Mouse (Mus musculus): ENCODE measurements around the gene Mgll.

Mgll gene

DNA sequence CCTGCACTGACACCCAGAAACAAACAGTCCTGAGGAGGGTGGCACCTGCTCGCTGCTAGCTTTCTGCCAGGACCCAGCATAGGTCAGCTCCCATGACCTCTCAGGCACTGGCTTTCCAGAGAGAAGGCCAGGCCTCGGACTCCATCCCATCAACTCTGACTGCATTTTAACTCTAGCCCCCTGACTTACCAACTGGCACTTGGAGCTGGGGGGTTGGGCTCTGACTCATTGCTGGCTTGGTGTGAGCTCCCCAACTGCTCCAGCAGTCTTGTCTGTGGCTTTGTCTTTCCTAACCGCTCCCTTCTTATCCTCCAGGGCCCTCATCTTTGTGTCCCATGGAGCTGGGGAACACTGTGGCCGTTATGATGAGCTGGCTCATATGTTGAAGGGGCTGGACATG is 40.1 kb downstream of the Mgll start:
- TF ChIP-seq CTCF (conservative IDR thresholded peaks at IDR 0.05; ENCODE audit: low read length) (no peak), NANOG (IDR thresholded peaks at IDR 0.05; ENCODE audit: borderline replicate concordance, low read length) (no peak), POU5F1 (IDR thresholded peaks at IDR 0.05; ENCODE audit: borderline replicate concordance, low read length) (no peak)
- Histone ChIP-seq H3K27me3 (ENCODE audit: insufficient read depth, low read length) (peaks cover 28% of the 10 kb centered on the region), H3K4me1 (replicated peaks; ENCODE audit: low read depth, low read length) (peaks cover 11% of the 10 kb centered on the region; the same call in 1 of the 2 replicates), H3K9me3 (ENCODE audit: low read length) (no peaks in the 10 kb centered on the region), H3K36me3 (ENCODE audit: insufficient read depth, low read length) (no peaks in the 10 kb centered on the region), H3K4me3 (replicated peaks; ENCODE audit: low read length) (no peak overlapping the region)

DNA sequence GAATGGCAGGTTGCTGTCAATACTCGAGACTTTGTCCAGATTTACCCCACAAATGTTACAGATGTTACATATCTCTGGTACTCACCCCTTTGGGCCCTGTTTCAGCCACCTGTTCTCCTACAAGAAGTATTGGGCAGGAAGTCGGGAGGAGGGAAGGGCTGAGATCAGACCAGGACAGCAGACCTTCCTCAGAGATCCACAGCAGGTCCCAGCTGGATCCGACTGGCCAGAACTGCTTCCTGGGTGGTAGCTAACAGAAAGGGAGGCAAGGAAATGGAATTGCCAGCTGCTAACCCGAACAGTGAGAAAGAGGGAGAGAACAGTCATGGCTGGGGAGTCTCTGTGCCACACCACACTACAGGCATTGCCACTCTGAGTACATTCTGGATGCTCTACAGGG is 43.5 kb downstream of the Mgll start:
- no peaks in the 10 kb centered on the region for H3K36me3 ChIP-seq (ENCODE audit: insufficient read depth, low read length)

DNA sequence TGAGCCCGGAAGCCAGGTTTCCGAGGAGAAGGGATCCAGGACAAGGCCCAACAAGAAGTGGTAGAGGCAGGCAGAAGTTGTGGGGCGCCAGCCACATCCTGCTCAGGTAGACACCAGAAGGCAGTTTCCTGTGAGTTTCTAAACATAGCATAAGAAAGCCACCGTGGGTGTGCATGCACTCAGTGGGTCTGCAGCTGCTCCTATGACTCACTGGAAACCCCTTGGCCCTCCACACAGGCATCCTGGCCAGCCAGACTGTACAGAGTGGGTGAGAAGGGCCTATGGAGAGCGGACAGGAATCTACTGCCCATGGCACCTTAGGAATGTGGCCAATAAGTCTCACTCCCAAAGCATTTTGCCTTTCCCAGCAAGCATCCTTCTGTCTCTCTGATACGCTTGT is 45.5 kb downstream of the Mgll start:
- no peak overlapping the region for H3K4me3 ChIP-seq (replicated peaks; ENCODE audit: low read length)
- TF ChIP-seq NANOG (IDR thresholded peaks at IDR 0.05; ENCODE audit: borderline replicate concordance, low read length) = no peak
- TF ChIP-seq CTCF (conservative IDR thresholded peaks at IDR 0.05; ENCODE audit: low read length) = no peak
- TF ChIP-seq POU5F1 (IDR thresholded peaks at IDR 0.05; ENCODE audit: borderline replicate concordance, low read length) = no peak
- no peaks in the 10 kb centered on the region for H3K9me3 ChIP-seq (ENCODE audit: low read length)
- peaks cover 21% of the 10 kb centered on the region for H3K4me1 ChIP-seq (replicated peaks; ENCODE audit: low read depth, low read length)
- H3K36me3 ChIP-seq (ENCODE audit: insufficient read depth, low read length) = no peaks in the 10 kb centered on the region
- H3K27me3 ChIP-seq (ENCODE audit: insufficient read depth, low read length) = peaks cover 5% of the 10 kb centered on the region

More for the DNA sequence above, 43.5 kb downstream of the Mgll start:
- TF ChIP-seq NANOG (IDR thresholded peaks at IDR 0.05; ENCODE audit: borderline replicate concordance, low read length) = no peak
- TF ChIP-seq POU5F1 (IDR thresholded peaks at IDR 0.05; ENCODE audit: borderline replicate concordance, low read length) = no peak
- no peak for TF ChIP-seq CTCF (conservative IDR thresholded peaks at IDR 0.05; ENCODE audit: low read length)
- peaks cover 10% of the 10 kb centered on the region for H3K4me1 ChIP-seq (replicated peaks; ENCODE audit: low read depth, low read length)
- no peak overlapping the region for H3K4me3 ChIP-seq (replicated peaks; ENCODE audit: low read length)
- peaks cover 7% of the 10 kb centered on the region; the same call in 1 of the 2 replicates for H3K27me3 ChIP-seq (ENCODE audit: insufficient read depth, low read length)
- H3K9me3 ChIP-seq (ENCODE audit: low read length) = no peaks in the 10 kb centered on the region

DNA sequence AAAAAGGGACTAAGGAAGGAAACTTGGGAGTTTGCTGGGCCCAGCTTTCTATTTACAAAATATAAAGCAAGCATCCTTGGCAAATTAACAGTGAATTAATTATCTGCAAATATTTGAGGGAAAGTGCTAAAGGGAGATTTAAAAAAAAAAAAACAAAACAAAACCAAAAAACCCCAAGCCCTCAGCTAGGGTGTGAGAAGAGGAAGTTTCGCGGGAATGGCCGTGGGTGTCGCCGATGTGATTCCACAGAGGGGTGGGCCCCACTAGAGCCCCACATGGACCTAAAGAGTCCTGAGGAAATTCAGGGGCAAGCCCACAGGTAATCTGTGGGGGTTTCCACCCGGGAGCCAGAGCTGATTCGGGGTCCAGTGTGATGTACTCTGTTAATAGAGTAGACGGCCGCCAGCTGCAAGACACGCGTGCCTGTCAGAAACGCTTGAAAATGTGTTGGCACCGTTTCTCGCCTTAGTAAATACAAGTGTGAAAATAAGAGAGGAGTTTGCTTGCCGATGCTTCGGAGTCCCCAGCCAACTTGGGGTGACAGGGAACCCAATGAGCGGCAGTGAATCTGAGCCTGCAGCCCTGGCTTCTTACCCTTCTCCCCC is 46.2 kb downstream of the Mgll start:
- Histone ChIP-seq H3K4me1 (replicated peaks; ENCODE audit: low read depth, low read length) (peaks cover 28% of the 10 kb centered on the region), H3K9me3 (ENCODE audit: low read length) (no peaks in the 10 kb centered on the region), H3K36me3 (ENCODE audit: insufficient read depth, low read length) (no peaks in the 10 kb centered on the region), H3K27me3 (ENCODE audit: insufficient read depth, low read length) (peaks cover 10% of the 10 kb centered on the region), H3K4me3 (replicated peaks; ENCODE audit: low read length) (no peak overlapping the region)
- TF ChIP-seq POU5F1 (IDR thresholded peaks at IDR 0.05; ENCODE audit: borderline replicate concordance, low read length) (no peak), CTCF (conservative IDR thresholded peaks at IDR 0.05; ENCODE audit: low read length) (no peak), NANOG (IDR thresholded peaks at IDR 0.05; ENCODE audit: borderline replicate concordance, low read length) (no peak)

- H3K36me3 ChIP-seq (ENCODE audit: insufficient read depth, low read length) = no peaks in the 10 kb centered on the region
- no peaks in the 10 kb centered on the region for H3K9me3 ChIP-seq (ENCODE audit: low read length)
- H3K27me3 ChIP-seq (ENCODE audit: insufficient read depth, low read length) = peaks cover 10% of the 10 kb centered on the region
- no peak overlapping the region for H3K4me3 ChIP-seq (replicated peaks; ENCODE audit: low read length)
- H3K4me1 ChIP-seq (replicated peaks; ENCODE audit: low read depth, low read length) = peaks cover 34% of the 10 kb centered on the region
- TF ChIP-seq NANOG (IDR thresholded peaks at IDR 0.05; ENCODE audit: borderline replicate concordance, low read length) (no peak), POU5F1 (IDR thresholded peaks at IDR 0.05; ENCODE audit: borderline replicate concordance, low read length) (no peak), CTCF (conservative IDR thresholded peaks at IDR 0.05; ENCODE audit: low read length) (no peak)
These were observed 46.8 kb downstream of the Mgll start for GRCm38 (mm10) chr6:88770981-88771380.

- TF ChIP-seq CTCF (conservative IDR thresholded peaks at IDR 0.05; ENCODE audit: low read length) = no peak
- TF ChIP-seq NANOG (IDR thresholded peaks at IDR 0.05; ENCODE audit: borderline replicate concordance, low read length) = no peak
- TF ChIP-seq POU5F1 (IDR thresholded peaks at IDR 0.05; ENCODE audit: borderline replicate concordance, low read length) = no peak
- H3K27me3 ChIP-seq (ENCODE audit: insufficient read depth, low read length) = peaks cover 14% of the 10 kb centered on the region
- H3K4me3 ChIP-seq (replicated peaks; ENCODE audit: low read length) = no peak overlapping the region
- no peaks in the 10 kb centered on the region for H3K9me3 ChIP-seq (ENCODE audit: low read length)
- peaks cover 44% of the 10 kb centered on the region for H3K4me1 ChIP-seq (replicated peaks; ENCODE audit: low read depth, low read length)
- no peaks in the 10 kb centered on the region for H3K36me3 ChIP-seq (ENCODE audit: insufficient read depth, low read length)
These were observed 47.8 kb downstream of the Mgll start for GRCm38 (mm10) chr6:88772041-88772440.

GRCm38 (mm10) chr6:88774055-88774454 is 49.8 kb downstream of the Mgll start:
- Histone ChIP-seq H3K9me3 (ENCODE audit: low read length) (no peaks in the 10 kb centered on the region), H3K4me3 (replicated peaks; ENCODE audit: low read length) (no peak overlapping the region), H3K4me1 (replicated peaks; ENCODE audit: low read depth, low read length) (peaks cover 46% of the 10 kb centered on the region), H3K36me3 (ENCODE audit: insufficient read depth, low read length) (no peaks in the 10 kb centered on the region), H3K27me3 (ENCODE audit: insufficient read depth, low read length) (peaks cover 17% of the 10 kb centered on the region)
- no peak for TF ChIP-seq NANOG (IDR thresholded peaks at IDR 0.05; ENCODE audit: borderline replicate concordance, low read length)

GRCm38 (mm10) chr6:88775267-88775666 is 51.1 kb downstream of the Mgll start:
- Histone ChIP-seq H3K36me3 (ENCODE audit: insufficient read depth, low read length) (no peaks in the 10 kb centered on the region), H3K4me1 (replicated peaks; ENCODE audit: low read depth, low read length) (peaks cover 51% of the 10 kb centered on the region), H3K27me3 (ENCODE audit: insufficient read depth, low read length) (peaks cover 17% of the 10 kb centered on the region), H3K4me3 (replicated peaks; ENCODE audit: low read length) (no peak overlapping the region), H3K9me3 (ENCODE audit: low read length) (no peaks in the 10 kb centered on the region)
- TF ChIP-seq NANOG (IDR thresholded peaks at IDR 0.05; ENCODE audit: borderline replicate concordance, low read length) = no peak

DNA sequence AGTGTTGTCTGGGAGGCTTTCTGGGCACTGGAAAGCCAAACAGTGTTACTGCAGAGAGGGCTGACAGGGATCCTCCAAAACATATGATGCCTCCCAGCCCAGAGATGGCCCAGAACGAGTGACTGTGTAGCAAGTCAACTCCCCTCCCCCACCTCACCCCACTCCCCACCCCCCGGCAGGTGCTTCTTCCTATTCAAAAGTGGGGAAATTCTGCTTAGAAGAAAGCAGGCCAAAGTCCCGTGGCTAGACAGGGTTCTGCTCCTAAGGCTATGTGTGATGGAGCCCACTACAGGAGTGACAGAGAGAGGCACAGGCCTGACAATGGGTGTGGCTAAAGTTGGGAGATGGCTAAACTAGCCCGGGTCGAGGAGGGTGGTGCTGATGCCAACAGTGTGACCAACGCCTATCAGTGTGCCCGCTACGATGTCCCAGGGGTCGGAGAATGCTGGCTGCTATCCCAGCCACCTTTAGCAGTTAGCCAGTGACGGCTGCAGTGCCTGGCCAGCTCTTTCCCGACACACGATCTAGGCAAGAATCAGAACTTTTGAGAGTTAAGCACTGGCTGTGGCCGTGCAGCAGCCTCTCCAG is 52.2 kb downstream of the Mgll start:
- Histone ChIP-seq H3K9me3 (ENCODE audit: low read length) (no peaks in the 10 kb centered on the region), H3K4me1 (replicated peaks; ENCODE audit: low read depth, low read length) (peaks cover 59% of the 10 kb centered on the region), H3K27me3 (ENCODE audit: insufficient read depth, low read length) (peaks cover 15% of the 10 kb centered on the region), H3K4me3 (replicated peaks; ENCODE audit: low read length) (no peak overlapping the region), H3K36me3 (ENCODE audit: insufficient read depth, low read length) (no peaks in the 10 kb centered on the region)
- TF ChIP-seq POU5F1 (IDR thresholded peaks at IDR 0.05; ENCODE audit: borderline replicate concordance, low read length) (no peak), NANOG (IDR thresholded peaks at IDR 0.05; ENCODE audit: borderline replicate concordance, low read length) (no peak), CTCF (conservative IDR thresholded peaks at IDR 0.05; ENCODE audit: low read length) (no peak)
